Mouse (Mus musculus) cerebellum, adult 2 months (tissue): ENCODE data around the gene Nxnl1.

Experiments used
- CTCF ChIP-seq: fragments of 200-500 bp; IDR thresholded peaks from 2 replicates; pipeline ENCODE4 v1.5.1; 2011; ENCODE audit warnings: low read depth, mild to moderate bottlenecking, control low read depth, low read length, moderate library complexity, borderline replicate concordance; ENCODE audit not compliant: insufficient read depth
- POLR2A ChIP-seq: fragments of 200-500 bp; IDR thresholded peaks from 2 replicates; pipeline ENCODE4 v1.6.1; 2011; ENCODE audit warnings: low read length, control low read depth, borderline replicate concordance; ENCODE audit not compliant: insufficient read depth

DNA sequence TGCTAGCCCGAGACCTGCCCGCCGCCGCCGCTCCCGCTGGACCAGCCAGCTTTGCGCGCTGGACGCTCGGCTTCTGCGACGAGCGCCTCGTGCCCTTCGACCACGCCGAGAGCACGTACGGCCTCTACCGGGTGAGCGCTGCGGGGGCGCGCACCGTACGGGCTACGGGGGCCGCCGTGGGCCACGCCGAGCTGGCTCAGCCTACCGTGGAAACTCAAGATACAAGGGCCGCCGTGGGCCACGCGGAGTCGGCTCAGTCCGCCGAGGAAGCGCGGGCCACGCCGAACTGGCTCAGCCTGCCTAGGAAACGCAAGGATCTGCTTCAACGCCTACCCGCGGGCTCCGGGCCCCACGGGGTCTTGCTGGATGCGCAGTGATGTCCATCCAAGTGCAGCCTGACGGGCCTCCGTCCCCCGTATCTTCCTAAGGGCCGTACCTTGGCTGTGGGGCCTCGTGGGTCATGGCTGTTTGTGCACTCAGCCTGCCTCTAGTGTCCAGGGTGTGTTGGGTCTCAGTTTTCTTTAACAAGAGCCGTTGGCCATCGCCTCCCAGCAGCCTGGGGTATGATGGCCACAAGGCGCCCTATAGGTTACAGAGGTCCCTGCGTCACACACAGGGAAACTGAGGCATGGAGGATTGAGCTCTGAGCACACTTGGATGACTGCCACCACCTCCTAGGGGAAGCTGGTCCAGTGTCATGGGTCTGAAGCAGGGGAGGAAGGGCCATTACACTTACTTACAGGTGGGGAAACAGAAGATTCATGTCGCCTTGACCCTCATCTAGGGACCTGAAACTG is 26.2 kb upstream of the Nxnl1 start:
- TF ChIP-seq CTCF = no peak
- TF ChIP-seq POLR2A = no peak; the same call in 1 of the 2 replicates
